Mouse (Mus musculus) lung, adult 2 months (tissue): ENCODE measurements at regions not wholly inside any gene's neighbourhood (a gene's known extent, or its start where the extent isn't known, plus 50 kb on each side); places are given as distances from the start of the nearest gene placed in this dataset.

Experiments used
- CTCF ChIP-seq: fragments of 200-500 bp; IDR thresholded peaks from 2 replicates; pipeline ENCODE4 v1.5.1; 2011; ENCODE audit warnings: mild to moderate bottlenecking, low read length, control low read depth; ENCODE audit not compliant: insufficient read depth
- POLR2A ChIP-seq: fragments of 200-500 bp; IDR thresholded peaks from 2 replicates; pipeline ENCODE4 v1.6.1; 2011; ENCODE audit warnings: low read depth, mild to moderate bottlenecking, control low read depth, low read length, borderline replicate concordance; ENCODE audit errors: extremely low read depth

DNA sequence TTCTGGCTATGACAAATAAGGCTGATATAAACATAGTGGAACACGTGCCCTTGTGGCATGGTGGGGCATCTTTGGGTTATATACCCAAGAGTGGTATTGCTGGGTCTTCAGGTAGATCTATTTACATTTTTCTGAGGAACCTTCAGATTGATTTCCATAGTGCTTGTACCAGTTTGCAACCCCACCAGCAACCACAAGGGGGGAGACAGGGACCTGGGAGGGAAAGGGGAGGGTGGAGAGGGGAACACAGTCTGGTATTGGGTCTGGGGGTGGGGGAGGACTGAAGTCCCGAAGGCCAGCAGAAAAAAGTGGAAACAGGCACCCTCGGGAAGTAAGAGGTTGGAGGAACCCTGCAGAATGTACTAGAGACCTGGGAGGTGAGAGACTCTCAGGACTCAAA lies 105.8 kb upstream of the Plcb4 start:
- no peak for TF ChIP-seq POLR2A
- peak; percentile 48; the same call in 1 of the 2 replicates for TF ChIP-seq CTCF
